Mouse (Mus musculus) splenic B cell, adult 2 months (primary cell): ENCODE results near the gene Ywhag.

ENCODE experiments used
- DNase-seq: peaks from one replicate; pipeline ENCODE4 v3.0.0-alpha.2; 2011; ENCODE audit warnings: low read depth, low spot score
- H3K27me3 ChIP-seq: 2 replicates; pipeline ENCODE4 v1.6.1; 2012; ENCODE audit warnings: mild to moderate bottlenecking, low read length, moderate library complexity, mixed read lengths; ENCODE audit not compliant: control insufficient read depth, poor library complexity, insufficient read depth, severe bottlenecking
- H3K36me3 ChIP-seq: 2 replicates; pipeline ENCODE4 v1.6.1; 2012; ENCODE audit warnings: mild to moderate bottlenecking, low read length, moderate library complexity, mixed read lengths; ENCODE audit not compliant: control insufficient read depth, poor library complexity, insufficient read depth, severe bottlenecking

The Ywhag gene

GRCm38 (mm10) chr5:135870505-135870904 lies 63.9 kb downstream of the Ywhag start:
- DNase-seq = no peak
- Histone ChIP-seq H3K36me3 (no peaks in the 10 kb centered on the region), H3K27me3 (0 out of 2 replicates have a peak, but pooled peaks cover 2% of the 10 kb centered on the region)

- 0 out of 2 replicates have a peak, but pooled peaks cover 2% of the 10 kb centered on the region for H3K27me3 ChIP-seq
- H3K36me3 ChIP-seq = no peaks in the 10 kb centered on the region
Observed at GRCm38 (mm10) chr5:135869661-135870423, 64.6 kb downstream of the Ywhag start.

GRCm38 (mm10) chr5:135868653-135869052 lies 65.8 kb downstream of the Ywhag start:
- Histone ChIP-seq H3K27me3 (0 out of 2 replicates have a peak, but pooled peaks cover 2% of the 10 kb centered on the region), H3K36me3 (no peaks in the 10 kb centered on the region)
- no peak for DNase-seq

More at GRCm38 (mm10) chr5:135869661-135870423, 64.6 kb downstream of the Ywhag start:
- no peak for DNase-seq

- Histone ChIP-seq H3K27me3 (0 out of 2 replicates have a peak, but pooled peaks cover 2% of the 10 kb centered on the region), H3K36me3 (no peaks in the 10 kb centered on the region)
- DNase-seq = no peak
Observed at GRCm38 (mm10) chr5:135867637-135868593, 66.5 kb downstream of the Ywhag start.

GRCm38 (mm10) chr5:135866662-135867061 lies 67.8 kb downstream of the Ywhag start:
- no peak for DNase-seq
- Histone ChIP-seq H3K27me3 (no peaks in the 10 kb centered on the region), H3K36me3 (no peaks in the 10 kb centered on the region)
